Comparison of ENCODE assay signal across 14 mouse cellular contexts in genomic region chr5:97847204-97847895, GRCm38 (mm10).
A peak's percentile ranks its signal among the peaks of the same experiment; 100 is the strongest.
DNase-seq lines count a peak whose midpoint lies in the region; ATAC-seq and TF ChIP-seq lines count a peak whose summit lies in the region.
"Had no signal": no experiment of that assay in that cellular context is flagged by ENCODE, and none has a peak within 500 bp of the region (broad histone marks: within the 10 kb centered on the region; RNA-seq: fewer than 3 reads in every experiment).

No protein-coding gene starts in this region.

- intact Hi-C loops in gastrocnemius, adult 2 months (cut with DNase I) = no loop called here

- H3K27me3 ChIP-seq in heart, embryonic 16.5 days (ENCODE audit: control insufficient read depth, insufficient read depth, low read length) = no peaks in the 10 kb centered on the region
- no peaks in the 10 kb centered on the region for H3K27me3 ChIP-seq in lung, postnatal 0 days (replicated peaks; ENCODE audit: insufficient read depth, low read length)
- H3K27me3 ChIP-seq: liver, embryonic 13.5 days; midbrain, embryonic 13.5 days; neural tube, embryonic 13.5 days had no signal

- TF ChIP-seq CTCF in gastrocnemius, adult 2 months (IDR thresholded peaks at IDR 0.05) = no peak
- TF ChIP-seq CTCF in lung, postnatal 0 days (IDR thresholded peaks at IDR 0.05) = no peak
- TF ChIP-seq CTCF in layer of hippocampus, adult 2 months (conservative IDR thresholded peaks at IDR 0.05) = no peak

- no peak overlapping the region for H3K4me2 ChIP-seq in heart, embryonic 16.5 days (ENCODE audit: low read depth, low read length)
- no peak overlapping the region for H3K4me2 ChIP-seq in lung, postnatal 0 days (replicated peaks; ENCODE audit: low read depth, low read length)
- H3K4me2 ChIP-seq: liver, embryonic 13.5 days; midbrain, embryonic 13.5 days; neural tube, embryonic 13.5 days had no signal

- H3K27ac ChIP-seq in gastrocnemius, adult 2 months = peak overlapping the region; percentile 68
- H3K27ac ChIP-seq in heart, embryonic 16.5 days (ENCODE audit: low read length) = no peak overlapping the region
- H3K27ac ChIP-seq in lung, postnatal 0 days (ENCODE audit: low read length) = no peak overlapping the region
- H3K27ac ChIP-seq in layer of hippocampus, adult 2 months = no peak overlapping the region
- H3K27ac ChIP-seq: forebrain, embryonic 10.5 days; liver, embryonic 13.5 days; midbrain, embryonic 13.5 days; neural tube, embryonic 13.5 days had no signal

- no peaks in the 10 kb centered on the region for H3K9me3 ChIP-seq in heart, embryonic 16.5 days (replicated peaks; ENCODE audit: control insufficient read depth, low read length)
- no peaks in the 10 kb centered on the region for H3K9me3 ChIP-seq in lung, postnatal 0 days (ENCODE audit: low read length)
- H3K9me3 ChIP-seq: forebrain, embryonic 10.5 days; liver, embryonic 13.5 days; midbrain, embryonic 13.5 days; neural tube, embryonic 13.5 days had no signal

- DNase-seq in kidney, postnatal 14 days = peak; percentile 2
- no peak for DNase-seq in kidney, adult 9 months
- DNase-seq in gastrocnemius, adult 2 months = peak; percentile 60
- peak; percentile 67 for DNase-seq in lung, postnatal 0 days (ENCODE audit: low spot score)
- no peak for DNase-seq in testis, postnatal 10 days (ENCODE audit: low spot score)
- no peak for DNase-seq in layer of hippocampus, adult 2 months (ENCODE audit: low spot score in 2 of 2)
- DNase-seq: cerebellum, postnatal 36 days; liver, embryonic 13.5 days had no signal

- no peaks in the 10 kb centered on the region for H3K36me3 ChIP-seq in heart, embryonic 16.5 days (ENCODE audit: control insufficient read depth, insufficient read depth)
- no peaks in the 10 kb centered on the region for H3K36me3 ChIP-seq in lung, postnatal 0 days (ENCODE audit: insufficient read depth, low read length)
- H3K36me3 ChIP-seq: forebrain, embryonic 10.5 days; liver, embryonic 13.5 days; midbrain, embryonic 13.5 days; neural tube, embryonic 13.5 days had no signal

- 57% methylated on average over 10 of the region's 10 CpGs for WGBS in heart, embryonic 16.5 days
- WGBS in lung, postnatal 0 days = 63% methylated on average over 10 of the region's 10 CpGs

- no peaks in the 10 kb centered on the region; the same call in 1 of the 2 replicates for H3K4me1 ChIP-seq in heart, embryonic 16.5 days (ENCODE audit: control insufficient read depth, insufficient read depth, low read length)
- H3K4me1 ChIP-seq in lung, postnatal 0 days (ENCODE audit: insufficient read depth, low read depth, low read length) = no peaks in the 10 kb centered on the region
- H3K4me1 ChIP-seq: forebrain, embryonic 10.5 days; liver, embryonic 13.5 days; midbrain, embryonic 13.5 days; neural tube, embryonic 13.5 days had no signal

- peak; percentile 65 for ATAC-seq in heart, embryonic 16.5 days (replicated peaks; ENCODE audit: extremely low read depth, insufficient read depth, low FRiP score)
- ATAC-seq in lung, postnatal 0 days = peak; percentile 78
- ATAC-seq in cerebellum, adult (ENCODE audit: insufficient number of reproducible peaks, low FRiP score, low TSS enrichment) = no peak
- ATAC-seq: activated CD4-positive, CD25-positive, alpha-beta regulatory T cell, adult 4 months; midbrain, embryonic 13.5 days had no signal

- no peak for TF ChIP-seq EP300 in lung, postnatal 0 days (IDR thresholded peaks at IDR 0.05)

- no peak overlapping the region for H3K4me3 ChIP-seq in gastrocnemius, adult 2 months
- no peak overlapping the region for H3K4me3 ChIP-seq in heart, embryonic 16.5 days (ENCODE audit: low read length)
- no peak overlapping the region for H3K4me3 ChIP-seq in lung, postnatal 0 days (ENCODE audit: low read depth, low read length)
- no peak overlapping the region for H3K4me3 ChIP-seq in layer of hippocampus, adult 2 months
- H3K4me3 ChIP-seq: forebrain, embryonic 10.5 days; liver, embryonic 13.5 days; midbrain, embryonic 13.5 days; neural tube, embryonic 13.5 days had no signal

- H3K9ac ChIP-seq in heart, embryonic 16.5 days (ENCODE audit: low read length) = no peak overlapping the region
- H3K9ac ChIP-seq in lung, postnatal 0 days (replicated peaks; ENCODE audit: low read depth) = no peak overlapping the region
- H3K9ac ChIP-seq: liver, embryonic 13.5 days; midbrain, embryonic 13.5 days; neural tube, embryonic 13.5 days had no signal

Comparison
In these comparisons a context has a peak if more than half of its experiments do, and no peak if none do; other contexts are left out.
1. DNase-seq: peak in kidney, postnatal 14 days (single experiment), gastrocnemius, adult 2 months (single experiment) and lung, postnatal 0 days (single experiment); none in kidney, adult 9 months (single experiment), testis, postnatal 10 days (single experiment) and layer of hippocampus, adult 2 months (0 of 2).